ENCODE assay signal across 8 mouse cellular contexts in genomic region chr4:129081512-129081911, GRCm38 (mm10). TPM values are rescaled to one million over a fixed set of nuclear protein-coding genes. Genes with fewer than 3 reads are reported as not detected.
DNase-seq lines count a peak whose midpoint lies in the region; ATAC-seq and TF ChIP-seq lines count a peak whose summit lies in the region.
"Had no signal": no experiment of that assay in that cellular context is flagged by ENCODE, and none has a peak within 500 bp of the region (broad histone marks: within the 10 kb centered on the region; RNA-seq: fewer than 3 reads in every experiment).

No protein-coding gene starts in this region.

- H3K9ac ChIP-seq in intestine, postnatal 0 days (ENCODE audit: low read depth, low read length) = no peak overlapping the region
- no peak overlapping the region for H3K9ac ChIP-seq in intestine, embryonic 15.5 days
- no peak overlapping the region for H3K9ac ChIP-seq in kidney, embryonic 15.5 days

- H3K79me2 ChIP-seq in C2C12 (ENCODE audit: control insufficient read depth, insufficient read depth) (no peaks in the 10 kb centered on the region), macrophage (ENCODE audit: inconsistent target) (no peaks in the 10 kb centered on the region; the same call in 1 of the 2 replicates)

- H3K4me2 ChIP-seq in intestine, postnatal 0 days (replicated peaks; ENCODE audit: low read depth) = no peak overlapping the region
- no peak overlapping the region for H3K4me2 ChIP-seq in intestine, embryonic 15.5 days (replicated peaks)
- H3K4me2 ChIP-seq in kidney, embryonic 15.5 days = no peak overlapping the region

- H3K9me3 ChIP-seq in intestine, postnatal 0 days (ENCODE audit: control insufficient read depth) = no peaks in the 10 kb centered on the region
- H3K9me3 ChIP-seq in intestine, embryonic 15.5 days = no peaks in the 10 kb centered on the region
- no peaks in the 10 kb centered on the region for H3K9me3 ChIP-seq in kidney, embryonic 15.5 days (replicated peaks)

- ATAC-seq in intestine, postnatal 0 days = no peak
- no peak for ATAC-seq in intestine, embryonic 15.5 days
- no peak for ATAC-seq in kidney, embryonic 15.5 days (replicated peaks; ENCODE audit: low FRiP score)

- H3K4me3 ChIP-seq in intestine, postnatal 0 days (ENCODE audit: low read depth, low read length) = no peak overlapping the region
- no peak overlapping the region for H3K4me3 ChIP-seq in intestine, embryonic 15.5 days (replicated peaks)
- H3K4me3 ChIP-seq in C2C12 (ENCODE audit: insufficient read depth, poor library complexity, severe bottlenecking) (no peak overlapping the region), macrophage (ENCODE audit: inconsistent target) (no peak overlapping the region)
- H3K4me3 ChIP-seq in kidney, embryonic 15.5 days (replicated peaks) = no peak overlapping the region

- peak; percentile 46 for DNase-seq in 3134 (ENCODE audit: extremely low read depth, insufficient read length, low spot score)
- DNase-seq in embryo, embryonic 9.5 days (ENCODE audit: extremely low spot score) = no peak

- H3K27ac ChIP-seq in intestine, postnatal 0 days (ENCODE audit: low read depth, low read length) = 0 out of 2 replicates have a peak overlapping the region, but pooled peaks have one; percentile 46
- H3K27ac ChIP-seq in intestine, embryonic 15.5 days = no peak overlapping the region
- peak overlapping the region; percentile 68 for H3K27ac ChIP-seq in macrophage
- H3K27ac ChIP-seq in kidney, embryonic 15.5 days = no peak overlapping the region

- peaks cover 63% of the 10 kb centered on the region for H3K36me3 ChIP-seq in intestine, postnatal 0 days (ENCODE audit: control insufficient read depth, insufficient read depth)
- H3K36me3 ChIP-seq in intestine, embryonic 15.5 days = peaks cover 25% of the 10 kb centered on the region
- H3K36me3 ChIP-seq in C2C12 (ENCODE audit: control insufficient read depth, insufficient read depth) (peaks cover 88% of the 10 kb centered on the region), macrophage (ENCODE audit: inconsistent target) (peaks cover 64% of the 10 kb centered on the region)
- H3K36me3 ChIP-seq in kidney, embryonic 15.5 days = peaks cover 73% of the 10 kb centered on the region

- 73% methylated on average over 6 of the region's 6 CpGs for WGBS in intestine, postnatal 0 days
- 80% methylated on average over 6 of the region's 6 CpGs for WGBS in intestine, embryonic 15.5 days
- WGBS in macrophage (ENCODE audit: missing documents) = 30% methylated on average over 6 of the region's 6 CpGs
- 69% methylated on average over 6 of the region's 6 CpGs for WGBS in kidney, embryonic 15.5 days

- H3K27me3 ChIP-seq in intestine, postnatal 0 days (replicated peaks; ENCODE audit: control insufficient read depth, insufficient read depth, low read length) = no peaks in the 10 kb centered on the region
- H3K27me3 ChIP-seq in intestine, embryonic 15.5 days (replicated peaks) = no peaks in the 10 kb centered on the region
- no peaks in the 10 kb centered on the region for H3K27me3 ChIP-seq in C2C12 (ENCODE audit: control insufficient read depth, insufficient read depth, insufficient read length)
- no peaks in the 10 kb centered on the region for H3K27me3 ChIP-seq in kidney, embryonic 15.5 days

- H3ac ChIP-seq in C2C12 (ENCODE audit: control insufficient read depth, insufficient read length, low read depth) = no peak overlapping the region

- no peaks in the 10 kb centered on the region for H3K79me3 ChIP-seq in C2C12 (ENCODE audit: low read depth)

- TF ChIP-seq CTCF in intestine, postnatal 0 days (IDR thresholded peaks at IDR 0.05; ENCODE audit: low read depth) = no peak
- TF ChIP-seq CTCF in C2C12 (IDR thresholded peaks at IDR 0.05; ENCODE audit: control insufficient read depth, insufficient read depth, insufficient read length) = no peak

- no peaks in the 10 kb centered on the region; the same call in 1 of the 2 replicates for H3K4me1 ChIP-seq in intestine, postnatal 0 days (replicated peaks; ENCODE audit: control insufficient read depth, insufficient read depth, low read length)
- no peaks in the 10 kb centered on the region for H3K4me1 ChIP-seq in intestine, embryonic 15.5 days (replicated peaks)
- peaks cover 3% of the 10 kb centered on the region; the same call in 1 of the 2 replicates for H3K4me1 ChIP-seq in kidney, embryonic 15.5 days

TF ChIP-seq in C2C12, 6 proteins besides CTCF, POLR2A, EP300 and RAD21:
- TF ChIP-seq MYOD1 (IDR thresholded peaks at IDR 0.05; ENCODE audit: control insufficient read depth, insufficient read length, low read depth) (peak; percentile 56), MAX (IDR thresholded peaks at IDR 0.05) (no peak), USF1 (IDR thresholded peaks at IDR 0.05; ENCODE audit: low read depth) (no peak)

RNA-seq across cellular contexts. Expression of gene Rnf19b, which starts 23.4 kb away (rescaled TPM):
- polyA plus RNA-seq in intestine, postnatal 0 days (2015; fragmentation: Nextera tagmentation; extraction: Ambion mirVana) = 11.0 and 12.2 TPM in 2 replicates
- polyA plus RNA-seq in intestine, embryonic 15.5 days (2015; fragmentation: Nextera tagmentation; extraction: Ambion mirVana) = 6.7 and 7.0 TPM in 2 replicates
- polyA plus RNA-seq in C2C12 (2012; fragmentation: generic; extraction: Trizol) (53.5 TPM), macrophage (2018) (46.8 to 75.4 TPM (median 72.8 TPM) in 3 replicates)
- total RNA-seq in macrophage (2018; cell fraction: chromatin; rRNA removed) = 100 to 1,000 TPM in 23 of 26 experiments, 10 to 100 TPM in 3; 43.8 to 854 (median 239) TPM
- total RNA-seq in macrophage (2018; cell fraction: cytosol; rRNA removed) = 100 to 1,000 TPM in 21 of 26 experiments, 10 to 100 TPM in 5; 61.2 to 599 (median 214) TPM
- total RNA-seq in macrophage (2018; cell fraction: nucleus; rRNA removed) = 100 to 1,000 TPM in 23 of 26 experiments, 10 to 100 TPM in 3; 42.1 to 649 (median 369) TPM
- polyA plus RNA-seq in kidney, embryonic 15.5 days (2015; fragmentation: Nextera tagmentation; extraction: Ambion mirVana) = 7.1 TPM in 2 replicates

RNA-seq across cellular contexts. Expression of gene Tmem54, which starts 23.8 kb away (rescaled TPM):
- polyA plus RNA-seq in intestine, postnatal 0 days (2015; fragmentation: Nextera tagmentation; extraction: Ambion mirVana) = 363 and 366 TPM in 2 replicates
- polyA plus RNA-seq in intestine, embryonic 15.5 days (2015; fragmentation: Nextera tagmentation; extraction: Ambion mirVana) = 90.0 and 106 TPM in 2 replicates
- polyA plus RNA-seq in C2C12 (2012; fragmentation: generic; extraction: Trizol) (0.18 TPM), macrophage (2018) (not detected in 3 replicates)
- total RNA-seq in macrophage (2018; cell fraction: chromatin; rRNA removed) = under 1 TPM in 1 of 26 experiments, not detected in 25; 0.62 TPM
- not detected for total RNA-seq in macrophage (2018; cell fraction: cytosol; rRNA removed)
- total RNA-seq in macrophage (2018; cell fraction: nucleus; rRNA removed) = 1 to 10 TPM in 3 of 26 experiments, not detected in 23; 1.4 to 5.0 (median 1.6) TPM
- polyA plus RNA-seq in kidney, embryonic 15.5 days (2015; fragmentation: Nextera tagmentation; extraction: Ambion mirVana) = 9.2 TPM in 2 replicates
- total RNA-seq: layer of hippocampus, postnatal 14 days had no signal

RNA-seq across cellular contexts. Expression of gene Hpca, which starts 40.3 kb away (rescaled TPM):
- polyA plus RNA-seq in intestine, postnatal 0 days (2015; fragmentation: Nextera tagmentation; extraction: Ambion mirVana) = 3.9 and 4.6 TPM in 2 replicates
- 4.1 and 5.2 TPM in 2 replicates for polyA plus RNA-seq in intestine, embryonic 15.5 days (2015; fragmentation: Nextera tagmentation; extraction: Ambion mirVana)
- polyA plus RNA-seq in C2C12 (2012; fragmentation: generic; extraction: Trizol) = not detected
- total RNA-seq in macrophage (2018; cell fraction: chromatin; rRNA removed) = not detected
- total RNA-seq in macrophage (2018; cell fraction: cytosol; rRNA removed) = not detected
- 1 to 10 TPM in 1 of 26 experiments, not detected in 25; 1.4 TPM for total RNA-seq in macrophage (2018; cell fraction: nucleus; rRNA removed)
- polyA plus RNA-seq in macrophage (2018) = not detected in 3 replicates
- 2.0 and 2.8 TPM in 2 replicates for polyA plus RNA-seq in kidney, embryonic 15.5 days (2015; fragmentation: Nextera tagmentation; extraction: Ambion mirVana)

RNA-seq across cellular contexts. Expression of gene Fndc5, which starts 55.3 kb away (rescaled TPM):
- 14.5 and 15.4 TPM in 2 replicates for polyA plus RNA-seq in intestine, postnatal 0 days (2015; fragmentation: Nextera tagmentation; extraction: Ambion mirVana)
- 2.7 and 2.9 TPM in 2 replicates for polyA plus RNA-seq in intestine, embryonic 15.5 days (2015; fragmentation: Nextera tagmentation; extraction: Ambion mirVana)
- polyA plus RNA-seq in C2C12 (2012; fragmentation: generic; extraction: Trizol) (0.14 TPM), macrophage (2018) (not detected in 3 replicates)
- total RNA-seq in macrophage (2018; cell fraction: chromatin; rRNA removed) = under 1 TPM in 1 of 26 experiments, not detected in 25; 0.22 TPM
- not detected for total RNA-seq in macrophage (2018; cell fraction: cytosol; rRNA removed)
- 1 to 10 TPM in 1 of 26 experiments, under 1 TPM in 1, not detected in 24; 0.18 to 1.4 TPM for total RNA-seq in macrophage (2018; cell fraction: nucleus; rRNA removed)
- 5.1 and 5.5 TPM in 2 replicates for polyA plus RNA-seq in kidney, embryonic 15.5 days (2015; fragmentation: Nextera tagmentation; extraction: Ambion mirVana)

Comparison
In these comparisons a context has a peak if more than half of its experiments do, and no peak if none do; other contexts are left out.
1. H3K27ac ChIP-seq: peak in intestine, postnatal 0 days (single experiment) and macrophage (single experiment); none in intestine, embryonic 15.5 days (single experiment) and kidney, embryonic 15.5 days (single experiment).